Mouse (Mus musculus) embryo, embryonic 11 days (tissue): ENCODE data around the gene Ifnar1.
"Not testable (repeated sequence)": the region's sequence is repeated elsewhere in the genome, so short reads cannot be mapped to it uniquely, and the experiment has no call there.

Experiments used
- DNase-seq: peaks from one replicate; pipeline ENCODE4 v3.0.0-alpha.2; 2015

The Ifnar1 gene

DNA sequence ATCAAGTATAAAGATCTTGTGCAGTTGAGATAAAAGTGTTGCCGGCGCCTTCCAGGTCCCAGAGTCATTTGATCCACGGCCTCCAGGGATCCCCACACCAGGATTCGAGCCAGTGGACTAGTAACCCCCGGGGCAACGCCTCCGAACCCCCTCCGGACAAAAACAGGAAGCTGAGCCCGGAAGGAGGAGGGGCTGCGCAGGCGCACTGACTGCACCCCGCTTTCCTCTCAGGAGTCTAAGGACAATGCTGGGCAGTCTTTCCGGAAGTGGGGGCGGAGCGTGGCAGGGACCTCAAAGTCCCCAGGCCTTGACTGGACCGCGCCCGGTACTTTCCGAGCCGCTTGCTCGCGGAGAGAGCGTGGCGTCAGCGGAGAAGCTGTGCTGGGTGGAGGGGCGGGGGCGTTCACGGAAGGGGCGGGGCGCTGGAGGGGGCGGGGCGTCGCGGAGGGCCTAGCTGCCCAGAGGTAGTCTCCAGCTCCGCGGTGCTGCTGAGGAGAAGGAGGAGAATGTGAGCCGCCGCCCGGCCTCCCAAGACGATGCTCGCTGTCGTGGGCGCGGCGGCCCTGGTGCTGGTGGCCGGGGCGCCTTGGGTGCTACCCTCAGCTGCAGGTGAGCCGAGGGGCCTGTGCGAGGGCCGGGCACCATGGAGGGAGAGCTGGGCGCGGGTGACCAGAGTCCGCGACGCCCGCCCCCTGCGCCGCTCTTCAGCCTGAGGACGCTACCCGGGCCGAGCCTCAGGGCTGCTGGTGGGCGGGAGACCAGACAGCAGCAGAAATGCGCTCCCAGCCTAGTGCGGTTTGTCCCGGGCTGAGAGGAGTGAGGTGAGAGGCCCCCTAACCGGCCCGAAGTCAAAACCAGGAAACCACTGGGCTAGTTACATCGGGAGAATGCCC, at the start of gene Ifnar1:
Gene Ifnar1 (plus strand): TSS at position 431 of the 893 bp plus-strand sequence.
- peak; percentile 99 for DNase-seq

DNA sequence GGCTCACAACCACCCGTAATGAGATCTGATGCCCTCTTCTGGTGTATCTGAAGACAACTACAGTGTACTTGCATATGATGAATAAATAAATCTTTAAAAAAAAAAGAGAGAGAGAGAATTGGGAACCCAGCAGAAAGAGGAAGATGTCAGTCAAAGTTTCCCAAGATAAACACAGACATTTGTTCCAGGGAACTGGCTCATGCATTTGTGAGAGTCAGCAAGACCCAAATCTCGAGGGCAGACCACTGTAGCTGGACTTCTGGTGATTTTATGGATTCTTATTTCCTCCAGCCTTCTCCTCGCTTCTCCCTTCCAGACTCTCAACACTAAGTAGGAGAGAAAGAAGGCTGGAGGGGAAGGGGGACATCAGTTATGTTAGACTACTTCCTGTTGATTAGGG, 47.0 kb upstream of the Ifnar1 start:
- no peak for DNase-seq

DNA sequence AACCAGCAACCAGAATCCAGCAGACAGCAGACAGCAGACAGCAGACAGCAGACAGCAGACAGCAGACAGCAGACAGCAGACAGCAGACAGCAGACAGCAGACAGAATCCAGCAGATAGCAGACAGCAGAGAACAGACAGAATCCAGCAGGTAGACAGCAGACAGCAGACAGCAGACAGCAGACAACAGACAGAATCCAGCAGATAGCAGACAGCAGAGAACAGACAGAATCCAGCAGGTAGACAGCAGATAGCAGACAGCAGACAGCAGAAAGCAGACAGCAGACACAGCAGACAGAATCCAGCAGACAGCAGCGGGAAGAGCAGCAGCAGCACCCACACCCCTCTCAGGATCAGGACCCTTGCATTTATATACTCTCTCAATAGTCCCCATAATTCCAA, 46.4 kb upstream of the Ifnar1 start:
- not testable (repeated sequence) for DNase-seq

DNA sequence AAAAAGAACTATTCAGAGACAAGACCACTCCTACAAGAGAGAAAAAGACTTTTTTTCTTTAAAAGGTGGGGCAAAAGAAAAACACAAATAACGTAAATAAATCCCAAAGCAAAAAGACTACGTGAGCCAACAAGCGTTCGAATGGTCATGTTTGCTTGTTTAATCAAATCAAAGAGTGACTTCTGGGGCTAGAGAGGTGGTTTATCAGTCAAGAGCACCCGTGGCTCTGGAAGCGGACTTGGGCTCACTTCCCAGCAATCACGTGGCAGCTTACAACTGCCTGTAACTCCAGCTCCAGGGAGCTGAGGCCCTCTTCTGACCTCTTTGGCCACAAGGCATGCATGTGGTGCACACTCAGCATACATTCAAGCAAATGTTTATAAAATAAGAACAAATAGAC, 43.7 kb upstream of the Ifnar1 start:
- DNase-seq: no peak

DNA sequence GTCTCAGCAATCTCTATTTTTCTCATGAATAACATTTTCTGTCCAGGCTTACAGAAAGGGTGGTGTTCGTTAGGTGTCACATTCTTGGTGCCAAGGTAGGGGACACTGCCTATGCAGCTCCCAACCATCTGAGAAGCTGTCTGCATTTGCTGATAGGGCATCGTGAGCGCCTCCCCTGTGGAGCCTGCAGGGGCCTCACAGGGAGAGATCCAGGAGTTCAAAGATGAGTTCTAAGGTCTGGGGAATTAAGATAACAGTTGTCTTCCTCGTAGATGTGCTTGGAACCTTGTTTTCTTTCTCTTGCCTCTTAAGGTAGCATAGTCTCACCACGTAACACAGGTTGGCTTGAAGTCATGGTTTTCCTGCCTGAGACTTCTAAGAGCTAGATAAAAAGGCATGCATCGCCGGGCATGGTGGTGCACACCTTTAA, 43.2 kb upstream of the Ifnar1 start:
- no peak for DNase-seq

DNA sequence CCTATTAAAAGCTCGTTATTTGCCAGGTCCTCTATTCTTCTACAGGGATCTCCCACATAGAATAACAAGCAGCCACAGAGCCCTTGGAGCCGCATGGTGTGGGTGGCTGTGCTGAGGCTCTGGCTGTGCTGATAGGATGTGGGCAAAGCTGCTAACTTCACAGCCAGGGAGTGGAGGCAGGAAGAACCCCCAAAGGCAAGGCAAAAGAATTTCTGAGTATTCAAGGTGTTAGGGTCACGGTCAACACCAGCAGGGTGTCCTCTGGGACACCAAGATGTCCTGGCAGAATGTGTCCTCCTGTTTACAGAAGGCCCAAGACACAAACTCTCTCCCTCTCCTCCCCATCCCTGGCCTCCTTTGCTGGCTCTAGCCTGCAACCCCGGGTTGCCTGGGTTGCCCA, 42.6 kb upstream of the Ifnar1 start:
- no peak for DNase-seq

DNA sequence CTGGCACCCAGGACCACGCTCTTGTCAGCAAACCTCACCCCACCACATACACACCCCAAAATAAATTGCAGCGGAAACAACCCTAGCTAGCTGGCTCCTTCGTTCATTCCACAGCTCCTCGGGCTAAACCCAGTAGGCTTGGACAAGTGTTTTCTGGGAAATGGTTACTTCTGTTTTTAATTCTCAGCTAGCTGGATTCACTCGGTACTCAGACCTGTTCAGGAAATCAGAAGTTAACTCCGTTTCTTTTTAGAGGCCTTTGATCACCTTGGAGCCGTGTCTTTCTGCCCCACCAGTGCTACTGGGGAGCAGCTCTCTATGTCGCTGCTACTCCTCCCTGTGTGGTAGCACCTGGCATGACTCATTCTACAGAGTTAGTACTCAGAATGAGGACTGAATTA, 41.8 kb upstream of the Ifnar1 start:
- no peak for DNase-seq

DNA sequence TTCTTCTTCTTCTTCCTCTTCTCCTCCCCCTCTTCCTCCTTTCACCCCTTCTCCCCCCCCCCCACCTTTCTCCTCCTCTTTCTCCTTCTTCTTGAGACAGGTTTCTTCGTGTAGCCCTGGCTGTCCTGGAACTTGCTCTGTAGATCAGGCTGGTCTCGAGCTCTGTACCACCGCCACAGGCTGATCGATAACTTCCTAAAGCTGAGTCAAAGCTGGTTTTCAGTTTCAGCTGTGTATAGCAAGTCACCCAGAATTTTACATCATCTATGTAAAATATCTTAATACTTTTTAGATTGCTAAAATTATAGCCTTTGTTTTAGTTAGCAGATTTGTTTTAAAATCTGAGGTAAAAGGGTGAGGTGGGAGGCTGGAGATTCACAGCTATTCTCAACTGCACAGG, 40.2 kb upstream of the Ifnar1 start:
- no peak for DNase-seq

DNA sequence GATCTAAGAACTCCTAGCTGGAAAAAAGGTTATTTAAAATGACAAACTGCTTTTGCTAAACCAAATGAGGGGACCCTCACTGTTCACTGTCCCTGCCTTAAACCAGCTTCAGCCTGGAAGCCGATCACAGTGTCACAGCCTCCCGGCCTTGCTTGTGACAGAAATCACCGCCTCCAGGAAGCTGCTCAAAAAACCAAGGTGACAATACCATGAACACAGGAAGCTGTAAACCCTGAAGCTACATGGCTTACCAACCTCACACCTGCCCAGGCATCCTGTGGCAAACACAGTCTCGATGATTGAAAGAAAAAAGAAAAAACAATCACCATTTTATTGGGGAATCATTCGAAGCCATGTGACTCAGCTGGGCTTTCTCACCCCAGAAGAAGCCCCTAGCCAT, 39.5 kb upstream of the Ifnar1 start:
- no peak for DNase-seq

DNA sequence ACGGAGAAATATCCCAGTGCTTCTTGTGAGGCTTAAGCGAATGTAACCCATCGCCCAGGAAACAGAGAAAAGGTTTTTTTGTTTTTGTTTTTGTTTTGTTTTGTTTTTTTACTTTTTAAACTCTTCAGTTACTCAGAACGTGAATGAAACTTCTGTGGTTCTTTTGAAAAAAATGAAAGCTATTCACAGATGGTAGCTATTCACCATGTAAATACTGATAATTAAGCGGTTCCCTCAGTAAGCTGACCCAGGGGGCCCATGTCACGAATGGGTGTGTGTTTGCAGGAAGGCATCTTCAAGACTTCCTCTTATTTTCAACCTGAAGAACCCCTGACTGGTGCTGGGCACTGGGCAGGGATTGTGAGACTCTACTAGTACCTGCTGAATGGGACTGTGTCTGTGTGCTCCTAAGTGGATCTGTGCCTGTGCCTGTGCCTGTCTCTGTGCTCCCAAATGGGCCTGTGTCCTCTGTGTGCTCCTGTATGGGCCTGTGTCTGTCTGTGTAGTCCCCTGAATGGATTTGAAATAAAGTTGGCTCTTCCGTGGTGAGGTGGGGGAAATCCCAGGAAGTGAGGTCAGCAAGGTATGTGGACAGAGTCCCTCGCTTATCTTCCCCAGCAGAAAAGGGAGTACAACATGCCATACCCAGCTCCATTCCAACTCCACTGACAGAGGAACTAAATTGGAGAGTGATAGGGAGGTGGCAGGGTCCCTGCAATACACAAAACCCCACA, 38.1 kb upstream of the Ifnar1 start:
- no peak for DNase-seq

DNA sequence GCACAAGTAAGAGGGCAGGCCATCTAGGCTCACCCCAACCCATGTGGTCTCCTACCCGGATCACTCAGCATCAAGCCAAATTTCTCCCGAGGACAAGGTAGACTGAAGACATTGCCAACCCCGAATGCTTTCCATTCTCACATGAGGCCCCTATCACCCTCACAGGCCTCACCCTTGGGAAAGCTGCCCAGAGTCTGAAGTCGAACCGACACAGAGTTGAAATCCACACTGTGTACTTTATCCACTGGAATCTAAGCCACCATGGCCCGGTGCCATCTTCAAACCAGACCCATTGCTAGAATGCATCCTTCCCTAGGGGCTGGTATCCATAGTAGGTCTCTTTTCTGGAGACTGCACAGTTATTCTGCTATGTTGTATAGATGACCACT, 37.5 kb upstream of the Ifnar1 start:
- no peak for DNase-seq

DNA sequence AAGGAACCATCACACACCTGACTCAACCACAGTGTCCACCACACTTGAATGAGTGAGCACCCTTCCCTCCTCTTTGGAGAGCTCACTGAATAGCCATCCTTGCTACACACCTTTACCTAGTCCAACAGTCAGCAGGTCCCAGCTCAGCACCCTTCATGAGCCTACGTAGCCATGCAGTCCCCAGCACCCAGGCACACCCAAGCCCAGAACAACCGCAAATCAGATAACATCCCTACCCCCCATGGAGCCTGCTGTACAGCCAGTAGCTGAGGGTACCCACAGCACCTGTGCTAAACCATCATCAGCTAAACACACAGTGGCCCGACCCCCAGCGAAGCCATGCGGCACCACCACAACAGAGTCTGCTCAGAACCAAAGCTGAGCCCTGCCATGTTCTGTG, 37.0 kb upstream of the Ifnar1 start:
- no peak for DNase-seq

DNA sequence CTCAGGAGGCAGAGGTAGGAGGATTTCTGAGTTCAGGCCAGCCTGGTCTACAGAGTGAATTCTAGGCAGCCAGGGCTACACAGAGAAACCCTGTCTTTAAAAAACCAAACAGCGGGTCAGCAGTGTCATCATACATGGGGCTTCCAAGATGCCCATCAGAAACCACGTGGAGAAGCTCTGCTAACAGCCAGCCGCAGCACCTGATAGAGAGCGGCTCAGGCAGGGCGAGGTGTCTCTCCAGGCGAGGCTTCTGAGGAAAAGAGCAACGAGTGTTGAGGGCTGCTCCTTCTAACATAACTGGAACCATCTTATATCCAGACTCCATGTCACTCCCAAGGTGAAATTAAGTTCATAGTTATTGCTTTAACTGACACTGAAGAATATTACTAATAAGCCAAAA, 36.1 kb upstream of the Ifnar1 start:
- no peak for DNase-seq

DNA sequence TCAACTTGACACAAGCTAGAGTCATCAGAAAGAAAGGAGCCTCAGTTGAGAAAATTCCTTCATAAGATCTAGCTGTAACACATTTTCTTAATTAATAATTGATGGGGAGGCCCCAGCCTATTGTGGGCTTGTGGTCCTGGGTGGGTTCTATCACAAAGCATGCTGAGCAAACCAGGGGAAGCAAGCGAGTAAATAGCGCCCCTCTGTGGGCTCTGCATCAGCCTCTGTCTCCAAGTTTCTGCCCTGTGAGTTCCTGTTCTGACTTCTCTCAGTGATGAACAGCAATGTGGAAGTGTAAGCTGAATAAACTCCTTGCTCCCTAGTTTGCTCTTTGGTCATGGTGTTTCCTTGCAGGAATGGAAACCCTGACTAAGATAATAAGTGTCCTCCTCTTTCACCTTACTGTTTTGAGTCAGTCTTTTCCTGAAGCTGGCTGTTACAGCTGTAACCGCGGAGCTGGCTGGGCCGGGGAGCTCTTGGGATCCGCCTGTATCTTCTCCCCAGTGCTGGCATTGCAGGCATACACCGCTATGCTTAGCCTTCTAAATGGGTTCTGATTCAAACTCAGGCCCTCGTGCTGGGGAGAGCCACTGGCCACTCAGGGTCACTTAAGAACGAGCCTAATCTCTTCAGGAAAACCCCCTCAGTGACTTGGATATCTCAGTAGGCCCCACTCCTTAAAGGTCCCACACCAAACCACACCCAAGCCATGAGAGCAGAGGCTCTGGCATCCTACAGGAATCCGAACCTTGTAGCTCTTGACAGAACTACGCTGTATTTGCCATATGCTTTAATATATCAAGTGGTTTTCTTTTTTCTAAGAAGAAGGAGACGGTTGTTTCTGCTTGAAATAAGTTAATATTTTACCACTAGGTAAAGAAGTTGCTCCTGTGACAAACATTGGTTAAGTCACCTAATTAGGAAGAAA, 34.6 kb upstream of the Ifnar1 start:
- DNase-seq: no peak

DNA sequence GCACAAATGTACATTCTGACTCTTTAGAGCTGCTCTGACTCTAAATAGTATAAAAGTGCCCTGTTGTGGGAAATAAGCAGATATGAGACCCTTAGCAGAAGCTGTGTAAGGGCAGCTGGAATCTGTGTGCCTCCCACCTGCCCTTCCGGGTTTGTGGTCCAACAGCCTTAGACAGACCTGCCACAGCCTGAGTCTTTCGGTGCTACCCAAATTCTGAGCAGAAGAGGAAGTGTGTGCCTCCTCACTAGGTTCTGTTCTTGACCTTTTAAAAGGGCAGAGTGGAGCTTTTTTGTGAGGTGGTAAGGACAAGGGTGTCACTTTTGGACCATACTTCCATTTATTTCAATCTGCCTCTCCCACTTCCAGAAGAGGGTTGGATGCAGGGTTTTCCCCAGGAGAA, 33.1 kb upstream of the Ifnar1 start:
- DNase-seq: no peak

DNA sequence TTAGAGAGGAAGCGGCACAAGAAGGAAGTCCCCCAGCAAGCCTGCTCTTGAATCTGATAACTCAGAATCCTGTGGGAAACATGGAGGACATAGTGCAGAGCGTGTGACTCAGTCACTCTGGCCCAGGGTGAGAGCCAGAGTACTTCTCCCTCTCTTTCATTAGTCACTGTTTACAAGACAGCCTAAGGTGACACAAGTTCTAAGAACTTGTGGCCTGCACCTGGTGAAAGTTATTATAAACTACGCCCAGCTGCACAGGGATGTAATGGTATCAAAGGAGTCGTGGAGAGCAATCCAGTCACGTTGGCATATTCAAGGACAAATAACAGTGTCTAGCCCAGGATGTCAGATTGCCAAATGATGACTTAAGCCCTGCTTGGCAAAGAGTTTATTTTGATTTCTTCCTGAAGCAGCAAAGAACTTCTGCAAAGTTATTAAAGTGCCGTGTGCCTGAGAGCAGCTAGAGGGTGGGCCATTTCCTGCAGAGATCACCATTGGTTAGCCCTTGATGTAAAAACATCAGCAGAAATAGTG, 32.6 kb upstream of the Ifnar1 start:
- no peak for DNase-seq

DNA sequence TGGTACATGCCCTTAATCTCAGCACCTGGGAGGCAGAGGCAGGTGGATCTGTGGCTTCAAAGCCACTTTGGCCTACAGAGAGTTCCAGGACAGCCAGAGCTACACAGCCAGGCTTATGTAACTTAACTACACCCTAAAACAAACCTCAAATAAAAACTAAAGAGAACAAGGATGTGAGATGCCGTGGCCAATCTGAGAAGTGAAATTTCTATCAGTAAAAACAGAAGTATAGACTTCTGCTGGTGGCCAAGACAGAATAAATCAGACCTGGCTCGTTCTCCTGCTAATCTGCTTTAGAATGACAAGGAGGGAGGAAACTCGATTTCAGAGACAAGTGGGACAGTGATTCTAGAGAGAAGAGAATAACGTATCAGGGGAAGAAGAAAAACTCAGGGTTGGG, 29.2 kb upstream of the Ifnar1 start:
- DNase-seq: no peak

DNA sequence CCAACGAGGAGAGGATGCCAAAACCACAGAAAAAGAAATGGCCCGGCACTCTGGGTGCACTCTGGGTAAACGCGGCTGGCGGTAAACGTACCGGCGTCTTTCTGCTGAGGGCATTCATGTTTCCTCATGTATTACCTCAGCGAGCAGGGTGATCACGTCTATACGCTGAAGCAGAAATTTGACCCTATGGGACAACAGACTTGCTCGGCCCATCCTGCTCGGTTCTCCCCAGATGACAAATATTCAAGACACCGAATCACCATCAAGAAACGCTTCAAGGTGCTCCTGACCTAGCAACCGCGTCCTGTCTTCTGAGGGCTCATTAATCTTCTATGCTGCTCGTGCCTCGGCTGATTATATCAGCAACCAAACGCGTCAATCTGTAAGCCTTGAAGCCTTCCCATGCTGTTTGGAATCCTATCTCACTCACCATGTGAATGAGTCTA, 26.7 kb upstream of the Ifnar1 start:
- no peak for DNase-seq

DNA sequence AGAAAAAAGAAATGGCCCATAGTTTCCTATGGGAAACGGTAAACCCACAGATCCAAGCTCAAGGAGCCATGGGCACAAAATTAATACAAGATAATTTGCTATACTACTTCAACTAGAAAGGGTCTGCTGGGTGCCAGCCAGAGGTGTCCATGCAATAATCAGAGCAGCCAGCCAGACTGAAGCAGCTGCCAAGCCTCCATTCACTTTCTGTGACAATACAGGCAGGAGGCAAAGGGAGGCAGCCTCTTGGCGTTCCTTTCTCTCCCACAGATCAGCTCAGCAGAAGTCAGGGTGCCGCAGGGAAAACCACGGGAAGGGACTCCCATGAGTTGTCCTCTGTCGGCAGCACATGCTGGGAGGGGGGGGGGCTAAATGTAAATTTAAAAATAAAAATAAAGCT, 26.1 kb upstream of the Ifnar1 start:
- no peak for DNase-seq

DNA sequence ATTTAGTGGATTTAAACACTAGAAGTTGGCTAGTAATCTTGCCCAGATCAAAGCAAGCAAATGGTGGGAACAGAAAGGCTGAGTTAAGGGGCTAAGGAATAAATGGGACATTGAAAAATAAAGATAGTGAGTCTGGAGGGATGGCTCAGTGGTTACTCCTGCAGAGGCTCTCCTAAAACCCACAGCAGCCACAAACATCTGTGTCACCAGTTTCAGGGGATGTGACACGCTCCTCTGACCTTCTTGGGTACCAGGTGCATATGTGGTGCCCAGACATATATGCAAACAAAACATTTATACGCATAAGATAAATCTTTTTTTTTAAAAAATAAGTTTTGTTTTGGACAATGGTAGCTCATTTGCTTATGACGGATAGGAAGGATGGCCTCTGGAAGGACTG, 25.6 kb upstream of the Ifnar1 start:
- no peak for DNase-seq

DNA sequence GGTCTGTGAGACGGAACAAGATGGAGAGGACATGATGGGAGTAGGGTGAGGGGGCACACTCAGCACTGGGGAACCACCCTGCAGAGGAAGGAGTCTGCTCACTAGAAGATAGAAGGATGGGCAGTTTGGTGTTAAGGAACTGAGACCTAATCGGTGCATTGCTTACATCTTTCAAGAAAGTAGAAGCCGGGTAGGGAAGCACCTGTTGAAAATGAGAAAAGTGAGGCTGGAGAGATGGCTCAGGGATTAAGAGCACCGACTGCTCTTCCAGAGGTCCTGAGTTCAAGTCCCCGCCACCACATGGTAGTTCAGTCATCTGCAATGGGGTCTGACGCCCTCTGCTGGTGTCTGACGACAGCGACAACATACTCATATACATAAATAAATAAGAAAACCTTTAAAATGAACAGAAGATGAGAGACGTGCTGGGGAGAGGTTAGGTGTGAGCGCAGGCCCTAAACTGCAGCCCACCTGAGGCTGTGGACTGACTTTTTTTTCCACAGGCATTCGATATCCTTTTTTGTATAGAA, 25.1 kb upstream of the Ifnar1 start:
- DNase-seq: no peak

DNA sequence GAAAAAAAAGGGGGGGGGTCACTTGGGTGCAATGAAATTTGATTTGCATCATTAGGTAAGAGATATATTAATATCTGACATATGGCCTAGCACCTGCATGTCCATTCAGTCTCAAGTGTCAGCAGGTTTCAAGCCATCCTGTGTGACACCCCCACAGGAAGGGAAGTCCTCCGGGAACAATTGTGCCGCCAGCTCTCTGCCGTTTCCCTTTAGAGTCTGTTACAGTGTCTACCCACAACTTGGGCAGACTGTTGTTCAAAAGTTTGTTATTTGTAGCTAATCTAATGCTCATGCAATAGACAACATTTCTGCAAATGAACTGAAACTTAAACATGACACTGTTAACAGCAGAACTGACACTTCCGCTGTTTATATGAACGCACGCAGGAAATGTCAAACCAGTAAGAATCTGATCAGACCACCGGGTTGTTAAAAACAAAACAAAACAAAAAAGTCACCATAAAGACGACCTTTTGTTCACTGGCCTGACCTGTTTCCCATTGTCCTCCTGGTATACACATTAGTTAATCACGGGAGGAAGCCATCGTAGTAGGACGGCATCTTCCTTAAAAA, 23.9 kb upstream of the Ifnar1 start:
- no peak for DNase-seq
